Mouse (Mus musculus) heart, adult 2 months (tissue): ENCODE measurements around the gene Nav1. TPM values are rescaled to one million over a fixed set of nuclear protein-coding genes. Genes with fewer than 3 reads are reported as not detected.

ENCODE experiments used
- DNase-seq, 2 experiments: peaks; one replicate each; pipeline ENCODE4 v3.0.0; 2021
- H3K27ac ChIP-seq: fragments of 200-600 bp; 2 replicates; pipeline ENCODE4 v1.8.1; 2022
- H3K27me3 ChIP-seq: fragments of 200-500 bp; 2 replicates; pipeline ENCODE4 v1.6.1; 2012; ENCODE audit warnings: mild to moderate bottlenecking, low read length, inconsistent platforms, mixed read lengths; ENCODE audit not compliant: control insufficient read depth, insufficient read depth
- H3K36me3 ChIP-seq: fragments of 200-500 bp; 2 replicates; pipeline ENCODE4 v1.6.1; 2012; ENCODE audit warnings: low read length, inconsistent platforms; ENCODE audit not compliant: control insufficient read depth, insufficient read depth
- H3K4me1 ChIP-seq: fragments of 200-500 bp; 2 replicates; pipeline ENCODE4 v1.6.1; 2011; ENCODE audit warnings: low read length; ENCODE audit not compliant: control insufficient read depth, insufficient read depth
- H3K4me3 ChIP-seq: fragments of 200-600 bp; 2 replicates; pipeline ENCODE4 v1.8.1; 2022
- H3K79me2 ChIP-seq: fragments of 200-500 bp; replicated peaks from 2 replicates; pipeline ENCODE4 v1.6.1; 2012; ENCODE audit warnings: mild to moderate bottlenecking, inconsistent platforms, low read length, moderate library complexity, mixed read lengths; ENCODE audit not compliant: control insufficient read depth, insufficient read depth
- H3K9ac ChIP-seq: fragments of 200-500 bp; 2 replicates; pipeline ENCODE4 v1.6.1; 2012; ENCODE audit warnings: low read depth, mild to moderate bottlenecking, control low read depth, inconsistent platforms, low read length, mixed read lengths
- CTCF ChIP-seq: fragments of 200-600 bp; IDR thresholded peaks from 2 replicates; pipeline ENCODE4 v1.8.1; 2022; ENCODE audit warnings: antibody characterized with exemption, mild to moderate bottlenecking, moderate library complexity
- EP300 ChIP-seq: fragments of 200-500 bp; IDR thresholded peaks from 2 replicates; pipeline ENCODE4 v1.6.1; 2011; ENCODE audit warnings: low read depth, low read length, control low read depth; ENCODE audit not compliant: insufficient read depth
- POLR2A ChIP-seq: fragments of 200-500 bp; IDR thresholded peaks from 2 replicates; pipeline ENCODE4 v1.6.1; 2011; ENCODE audit warnings: mild to moderate bottlenecking, low read depth, low read length, control low read depth; ENCODE audit not compliant: insufficient read depth
- WGBS: fragments of 180-500 bp; shearing (Covaris S2); methylation state at CpG from one replicate; pipeline ENCODE4 v1.1.7; 2018; 5-methylcytosine and 5-hydroxymethylcytosine counted together
- intact Hi-C: fragments of 180-260 bp; cut with DNase I; formaldehyde crosslinking; loops from one replicate; pipeline ENCODE4 v1.15.1; 2025
- polyA plus RNA-seq: library from polyadenylated mRNA; depleted of rRNA; stranded (reverse); fragments of >200 nt; gene quantifications from 2 replicates; pipeline ENCODE4 v1.2.3, GENCODE M21; 2012
- total RNA-seq, 2 experiments: library from RNA; stranded (reverse); gene quantifications; 2 replicates each; pipeline ENCODE4 v1.2.3; 2021

Gene Nav1
- total and polyA plus RNA-seq, 3 experiments, result 15.2 to 20.7 (median 19.1) TPM

DNA sequence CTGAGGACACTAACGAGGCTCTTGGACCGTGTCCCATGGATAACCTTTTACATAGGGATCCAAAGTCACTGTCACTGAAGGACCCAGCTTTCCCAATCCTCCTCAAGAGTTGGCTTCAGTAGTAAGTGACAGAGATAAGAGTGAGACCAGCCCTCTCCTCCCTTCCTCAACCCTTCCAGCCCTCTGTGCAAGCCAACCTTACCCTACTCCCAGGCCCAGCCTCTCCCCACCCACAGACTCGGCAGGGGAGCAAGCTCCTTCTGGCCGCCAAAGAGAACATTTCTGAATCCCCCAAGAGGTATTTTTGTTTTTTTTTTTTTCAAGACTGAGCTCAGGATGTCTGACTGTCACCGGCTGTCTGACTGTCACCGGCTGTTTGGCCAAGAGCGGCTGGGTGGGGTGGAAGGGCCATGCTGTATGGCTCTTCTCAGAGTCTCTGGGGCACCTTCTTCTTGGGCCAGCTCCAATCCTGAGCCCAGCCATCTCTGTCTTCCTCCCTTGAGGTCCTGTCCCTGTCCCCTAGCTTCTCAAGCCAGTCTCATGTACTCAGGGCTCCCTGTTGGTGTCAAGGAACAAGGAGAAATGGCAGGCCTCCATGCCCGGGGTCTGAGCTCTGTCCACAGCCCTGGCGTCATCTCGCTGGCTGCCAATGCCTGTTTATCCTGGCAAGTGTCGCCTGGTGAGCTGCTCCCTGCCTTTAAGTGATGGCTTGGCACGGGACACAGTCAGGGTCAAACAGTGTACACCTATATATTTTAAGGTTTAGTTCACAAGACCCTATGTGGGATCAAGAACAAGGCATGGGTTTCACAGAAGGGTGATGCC, 68.4 kb downstream of the Nav1 start:
- peaks cover 17% of the 10 kb centered on the region for H3K4me1 ChIP-seq
- peak overlapping the region; percentile 59 for H3K27ac ChIP-seq
- no peaks in the 10 kb centered on the region for H3K36me3 ChIP-seq
- TF ChIP-seq CTCF (no peak), POLR2A (no peak), EP300 (no peak)
- H3K4me3 ChIP-seq, result no peak overlapping the region
- DNase-seq, result peak in 1 of 2 experiments; percentile 73
- intact Hi-C loops, result no loop called here
- no peak overlapping the region for H3K9ac ChIP-seq
- H3K79me2 ChIP-seq, result no peaks in the 10 kb centered on the region
- no peaks in the 10 kb centered on the region for H3K27me3 ChIP-seq
- 55% methylated on average over 12 of the region's 12 CpGs for WGBS

DNA sequence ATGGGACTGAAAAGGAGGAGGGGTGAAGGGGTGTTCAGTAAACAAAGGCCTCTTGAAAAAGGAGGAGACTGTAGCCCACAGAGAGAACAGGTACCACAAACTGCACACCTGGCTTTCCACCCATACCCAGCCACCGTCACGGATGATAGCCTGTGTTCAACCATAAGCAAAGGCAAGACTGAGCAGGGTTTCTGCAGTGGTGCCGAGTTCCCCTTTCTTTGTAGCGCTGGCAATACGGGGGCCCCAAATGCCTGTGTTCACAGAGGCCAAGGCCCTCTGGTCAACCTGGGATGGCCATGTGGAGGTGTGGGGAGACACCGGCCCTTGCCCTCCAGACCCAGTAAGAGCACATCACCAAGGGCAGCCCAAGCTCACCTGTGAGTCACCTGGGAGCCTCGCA, 70.3 kb downstream of the Nav1 start:
- DNase-seq, result no peak
- Histone ChIP-seq H3K9ac (no peak overlapping the region), H3K4me3 (no peak overlapping the region), H3K27ac (peak overlapping the region; percentile 55), H3K27me3 (no peaks in the 10 kb centered on the region), H3K79me2 (no peaks in the 10 kb centered on the region), H3K36me3 (no peaks in the 10 kb centered on the region), H3K4me1 (peaks cover 9% of the 10 kb centered on the region)
- TF ChIP-seq CTCF, result no peak
- TF ChIP-seq POLR2A, result no peak
- no peak for TF ChIP-seq EP300
- intact Hi-C loops, result no loop called here
- 87% methylated on average over 7 of the region's 7 CpGs for WGBS

DNA sequence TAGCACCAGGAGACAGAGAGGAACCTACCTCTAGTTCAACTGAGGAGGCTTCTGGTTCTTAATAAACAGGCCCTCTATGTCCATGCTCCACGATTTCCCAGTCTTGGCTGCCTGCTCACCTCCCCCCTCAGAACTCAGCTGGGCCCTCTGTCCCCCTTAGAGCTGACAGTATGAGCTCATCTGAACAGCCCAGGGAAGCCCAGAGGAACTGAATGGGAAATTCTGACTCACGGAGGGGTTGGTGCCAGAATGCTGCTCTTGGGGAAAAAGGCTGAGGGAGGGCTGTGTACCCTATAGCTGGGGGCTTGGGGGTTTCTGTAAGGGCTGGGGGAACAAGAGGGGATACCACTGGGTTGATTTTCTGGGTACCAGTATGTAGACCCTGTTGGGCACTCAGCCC, 70.8 kb downstream of the Nav1 start:
- Histone ChIP-seq H3K27ac (peak overlapping the region; percentile 55), H3K9ac (no peak overlapping the region), H3K4me1 (peaks cover 9% of the 10 kb centered on the region), H3K36me3 (no peaks in the 10 kb centered on the region), H3K27me3 (no peaks in the 10 kb centered on the region), H3K79me2 (no peaks in the 10 kb centered on the region), H3K4me3 (no peak overlapping the region)
- intact Hi-C loops, result no loop called here
- WGBS, result 42% methylated on average over 2 of the region's 2 CpGs
- TF ChIP-seq CTCF (no peak), EP300 (no peak), POLR2A (no peak)
- peak in 1 of 2 experiments; percentile 58 for DNase-seq

DNA sequence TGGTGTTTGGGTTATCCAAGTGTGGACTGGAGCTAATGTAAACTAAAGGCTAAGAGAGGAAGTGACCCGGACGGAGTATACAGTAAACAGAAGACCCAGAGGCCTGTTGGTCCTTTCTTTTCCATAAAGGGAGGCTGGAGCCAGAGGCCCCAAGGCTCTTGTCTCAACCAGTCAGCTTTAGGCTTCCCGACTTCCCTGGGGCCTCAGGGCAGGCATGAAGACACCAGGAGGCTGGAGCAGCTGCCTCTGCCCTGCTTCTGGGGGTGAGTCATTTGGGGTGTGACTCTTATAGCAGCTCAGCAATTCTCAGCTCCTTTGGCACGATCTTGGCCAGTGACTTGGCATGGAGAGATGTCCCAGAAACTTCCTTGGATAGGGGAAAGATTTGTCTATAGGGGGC, 71.8 kb downstream of the Nav1 start:
- TF ChIP-seq EP300 (0 out of 2 replicates have a peak, but pooled peaks have one; percentile 27), CTCF (no peak)
- H3K27ac ChIP-seq, result peak overlapping the region; percentile 49
- no peak overlapping the region for H3K4me3 ChIP-seq
- no peaks in the 10 kb centered on the region for H3K27me3 ChIP-seq
- H3K9ac ChIP-seq, result no peak overlapping the region
- H3K79me2 ChIP-seq, result no peaks in the 10 kb centered on the region
- WGBS, result 26% methylated on average over 4 of the region's 4 CpGs
- peak in 1 of 2 experiments; percentile 69 for DNase-seq
- H3K4me1 ChIP-seq, result peaks cover 9% of the 10 kb centered on the region
- H3K36me3 ChIP-seq, result no peaks in the 10 kb centered on the region
- intact Hi-C loops, result no loop called here

DNA sequence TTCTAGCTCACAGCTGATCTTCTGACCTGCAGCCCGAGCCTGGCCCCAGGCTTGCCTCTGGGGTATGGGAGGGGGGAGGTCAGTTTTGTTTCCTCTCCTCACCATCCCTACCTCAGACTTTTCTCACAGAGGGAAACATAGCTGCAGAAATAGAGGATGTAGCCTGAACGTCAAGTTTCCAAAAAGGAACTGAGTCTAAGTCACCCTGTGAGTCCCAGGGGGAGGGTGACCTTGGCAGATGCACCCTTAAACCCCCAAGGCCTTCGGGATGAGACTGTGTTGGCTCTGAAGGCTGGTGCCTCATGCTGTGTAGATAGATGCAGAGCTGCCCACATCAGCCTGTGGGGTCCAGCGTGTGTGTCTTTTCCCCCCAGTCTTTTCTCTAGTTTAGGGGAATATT, 72.3 kb downstream of the Nav1 start:
- no peak overlapping the region for H3K4me3 ChIP-seq
- TF ChIP-seq POLR2A (no peak), EP300 (no peak), CTCF (no peak)
- no peaks in the 10 kb centered on the region for H3K36me3 ChIP-seq
- 48% methylated on average over 4 of the region's 4 CpGs for WGBS
- DNase-seq, result no peak
- H3K27me3 ChIP-seq, result no peaks in the 10 kb centered on the region
- peaks cover 7% of the 10 kb centered on the region for H3K4me1 ChIP-seq
- peak overlapping the region; percentile 49 for H3K27ac ChIP-seq
- intact Hi-C loops, result no loop called here
- no peaks in the 10 kb centered on the region for H3K79me2 ChIP-seq
- H3K9ac ChIP-seq, result no peak overlapping the region

DNA sequence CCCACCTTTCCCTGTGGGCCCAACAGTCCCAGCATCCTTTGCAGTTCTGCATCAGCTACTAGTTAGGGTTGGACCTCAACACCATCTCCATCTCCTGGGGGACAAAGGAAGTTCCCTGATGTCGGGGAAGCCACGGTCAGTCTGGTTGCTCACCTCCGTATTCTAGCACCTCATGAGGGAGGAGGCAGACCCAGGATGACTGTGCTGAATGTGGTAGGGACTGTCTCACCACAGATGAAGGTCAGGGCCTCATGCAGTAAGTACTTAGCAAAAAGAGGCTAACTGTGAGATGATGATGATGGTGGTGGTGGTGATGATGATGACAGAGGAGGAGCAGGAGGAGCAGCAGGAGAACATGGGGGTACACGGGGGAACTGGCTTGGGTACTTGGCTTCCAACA, 73.0 kb downstream of the Nav1 start:
- no peak overlapping the region; the same call in 1 of the 2 replicates for H3K27ac ChIP-seq
- no peak for TF ChIP-seq EP300
- no peak for TF ChIP-seq POLR2A
- TF ChIP-seq CTCF, result no peak
- WGBS, result 89% methylated on average over 4 of the region's 4 CpGs
- no peaks in the 10 kb centered on the region for H3K36me3 ChIP-seq
- H3K4me3 ChIP-seq, result no peak overlapping the region
- intact Hi-C loops, result no loop called here
- no peaks in the 10 kb centered on the region for H3K27me3 ChIP-seq
- DNase-seq, result no peak
- no peak overlapping the region for H3K9ac ChIP-seq
- peaks cover 7% of the 10 kb centered on the region for H3K4me1 ChIP-seq
- H3K79me2 ChIP-seq, result no peaks in the 10 kb centered on the region
